Mouse (Mus musculus): ENCODE results near the gene Mcub.

Mcub gene

DNA sequence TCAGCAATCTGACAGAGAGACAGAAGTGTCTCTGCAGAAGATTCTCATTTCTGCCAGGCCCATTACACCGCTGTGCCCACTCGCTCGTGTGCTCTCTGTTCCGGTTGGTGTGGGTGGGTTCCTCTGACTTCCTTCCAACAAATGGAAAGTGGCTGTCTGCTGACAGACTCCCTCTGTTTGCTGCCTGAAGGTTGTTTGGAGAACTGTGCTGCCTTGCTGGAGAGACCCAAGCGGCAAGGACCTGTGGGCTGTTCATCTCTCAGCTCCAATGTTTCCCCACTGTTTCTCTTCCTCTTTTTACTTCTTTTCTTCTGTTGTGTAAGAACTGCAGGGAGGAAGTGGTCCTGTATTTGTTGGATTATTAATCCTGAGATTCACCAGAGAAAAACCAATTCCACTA lies 21.6 kb downstream of the Mcub start:
- no peak for DNase-seq

DNA sequence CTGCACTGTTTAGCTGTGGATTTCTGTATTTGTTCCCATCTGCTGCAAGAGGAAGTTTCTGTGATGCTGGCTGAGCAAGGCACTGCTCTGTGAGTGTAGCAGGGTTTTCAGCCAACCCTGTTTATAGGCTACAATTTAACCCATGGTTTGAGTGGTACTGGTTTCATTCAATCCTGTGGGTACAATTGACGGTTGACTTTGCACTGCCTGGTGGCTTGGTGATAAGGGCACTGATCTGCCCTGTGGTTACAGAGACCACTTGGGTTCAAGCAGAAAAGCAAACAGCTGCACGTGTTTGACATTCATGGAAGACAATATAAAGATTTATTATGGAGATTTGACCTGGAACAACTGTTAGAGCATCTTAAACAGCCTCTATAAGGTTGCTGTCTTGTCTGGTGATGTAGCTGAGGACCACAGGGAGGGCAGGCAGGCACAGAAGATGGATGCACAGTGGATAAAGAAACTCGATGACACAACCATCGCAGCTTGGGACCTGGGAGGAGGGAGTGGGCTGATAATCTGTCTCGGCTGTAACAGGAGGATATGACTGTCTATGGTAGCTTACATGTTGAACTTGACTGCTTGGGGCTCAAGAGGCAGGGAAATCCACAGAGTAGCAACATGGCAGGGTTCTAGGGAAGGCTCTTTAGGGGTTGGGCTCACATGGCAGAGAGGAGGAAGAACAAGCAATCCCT lies 23.6 kb downstream of the Mcub start:
- DNase-seq, result no peak

DNA sequence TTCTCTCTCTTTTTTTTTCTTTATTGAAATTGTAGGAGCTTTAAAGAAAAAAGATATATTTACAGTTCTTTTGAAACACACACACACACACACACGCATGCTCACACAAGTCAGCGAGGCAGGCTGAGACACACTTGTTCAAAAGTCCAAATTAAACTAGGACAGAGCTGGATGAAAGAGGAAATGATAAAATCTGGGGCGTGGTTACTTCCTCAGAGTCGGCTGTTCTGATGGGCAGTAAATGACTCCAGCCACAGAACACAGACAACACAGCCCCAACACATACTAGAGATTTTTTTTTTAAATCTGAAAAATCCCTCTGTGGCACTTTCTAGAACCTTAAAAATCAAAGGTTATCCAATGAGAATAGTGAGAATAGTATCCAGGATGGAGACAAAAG lies 26.2 kb downstream of the Mcub start:
- DNase-seq, result no peak

DNA sequence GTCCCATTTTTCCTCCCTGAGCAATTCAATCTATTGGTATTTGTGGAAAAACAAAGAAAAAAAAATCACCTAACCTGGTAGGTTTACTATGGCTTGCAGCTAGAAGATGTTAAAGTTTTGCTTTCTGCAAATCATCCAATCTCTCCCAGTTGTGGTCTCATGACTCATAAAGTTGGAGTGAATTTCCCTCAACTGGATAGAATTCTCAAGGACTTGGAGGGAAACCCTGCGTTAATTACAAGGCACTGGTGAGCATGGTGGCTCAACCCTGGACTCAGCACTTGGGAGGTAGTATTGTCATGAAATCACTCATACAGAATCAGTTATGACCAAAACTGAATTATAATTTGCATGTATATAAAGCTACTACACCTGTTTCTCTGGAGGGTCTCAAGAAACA lies 28.7 kb downstream of the Mcub start:
- no peak for DNase-seq

DNA sequence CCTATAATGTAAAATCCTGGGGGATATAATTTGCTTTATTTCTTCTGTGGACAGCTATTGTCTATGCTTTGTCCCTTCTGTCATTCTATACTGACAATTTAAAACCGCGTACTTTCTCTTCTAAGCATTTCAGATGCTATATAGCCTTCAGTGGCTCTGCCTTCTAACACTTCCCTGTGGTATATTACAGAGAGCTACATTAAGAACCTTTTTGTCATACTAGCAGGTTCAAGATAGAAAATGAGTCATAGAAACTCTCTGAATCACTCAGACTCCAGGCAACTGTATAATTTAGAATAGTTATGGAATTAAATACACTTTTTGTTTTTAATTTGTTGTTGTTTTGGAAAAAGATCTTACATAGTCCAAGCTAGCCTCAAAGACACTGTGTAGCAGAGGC lies 29.2 kb downstream of the Mcub start:
- no peak for DNase-seq

DNA sequence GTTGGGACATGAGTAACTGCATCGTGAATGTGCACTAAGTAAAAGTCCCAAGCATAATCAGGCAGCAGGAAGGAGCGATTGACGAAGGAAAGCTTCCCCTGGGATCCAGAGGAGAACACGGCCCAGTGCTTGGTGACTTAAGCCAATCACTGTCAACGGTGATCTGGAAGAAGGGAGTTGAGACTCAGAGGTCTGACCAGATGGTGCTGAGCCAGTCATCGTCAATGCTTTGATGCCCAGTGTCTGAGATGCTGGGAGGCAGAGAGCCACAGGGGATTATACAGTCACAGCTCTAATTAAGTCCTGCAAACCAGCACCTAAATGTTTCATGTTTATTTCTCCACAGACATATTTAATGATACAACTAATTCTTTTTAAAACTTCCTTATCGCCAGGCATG lies 30.9 kb downstream of the Mcub start:
- DNase-seq, result no peak

DNA sequence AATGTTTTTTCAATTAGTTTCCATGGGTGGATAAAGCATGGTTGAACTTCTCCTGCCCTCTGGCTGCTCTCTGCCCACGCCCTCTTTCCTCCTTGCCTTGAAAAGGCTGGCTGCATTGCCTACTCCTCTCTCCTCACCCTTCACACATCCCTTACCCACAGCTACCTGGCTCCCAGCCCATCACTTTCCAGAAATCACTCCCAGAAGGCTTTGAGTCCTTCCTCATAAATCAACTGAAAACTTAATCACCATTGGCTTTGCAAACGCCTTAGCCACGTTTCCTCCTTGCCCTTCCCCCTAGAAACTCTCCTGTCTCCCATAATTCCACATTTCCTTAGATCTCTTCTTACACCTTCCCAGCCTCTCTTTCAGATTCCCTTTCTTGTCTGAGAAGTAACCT lies 32.2 kb downstream of the Mcub start:
- no peak for DNase-seq

DNA sequence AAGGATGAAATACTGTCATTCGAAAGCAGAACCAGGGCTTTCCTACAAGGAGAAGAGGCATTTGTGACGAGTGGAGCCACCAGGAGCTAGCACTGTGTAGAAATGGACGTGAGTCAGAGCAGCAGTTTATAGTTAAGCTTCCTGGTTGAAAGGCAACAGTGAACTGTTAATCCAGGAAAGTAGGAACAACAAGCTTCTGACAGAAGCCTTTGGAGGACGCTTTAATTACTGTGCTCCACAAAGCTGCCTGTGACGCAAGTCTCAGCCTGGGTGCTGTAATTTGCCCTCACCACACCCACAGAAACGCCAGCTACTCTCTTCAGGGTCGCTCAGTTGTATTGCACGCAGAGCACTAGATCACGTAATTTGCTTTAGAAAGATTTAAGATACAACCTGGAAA lies 33.4 kb downstream of the Mcub start:
- DNase-seq, result no peak

DNA sequence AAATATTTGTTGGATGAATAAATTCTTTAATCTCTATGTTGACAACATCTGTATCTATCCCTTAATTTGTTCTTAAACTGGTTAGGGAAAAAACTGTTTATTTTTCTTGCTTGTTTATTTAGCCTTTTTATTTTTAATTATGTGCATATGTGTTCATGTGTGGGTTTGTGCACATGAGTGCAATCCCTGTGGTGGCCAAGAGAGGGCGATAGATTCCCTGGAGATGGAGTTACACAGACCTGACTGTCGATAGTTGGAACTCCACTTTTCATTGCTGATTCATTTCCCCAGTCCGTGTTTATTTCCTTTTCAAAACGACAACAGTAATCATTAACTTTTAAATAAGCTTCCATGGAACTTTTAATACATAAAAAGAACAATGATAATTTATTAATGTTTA lies 37.6 kb downstream of the Mcub start:
- DNase-seq, result no peak

DNA sequence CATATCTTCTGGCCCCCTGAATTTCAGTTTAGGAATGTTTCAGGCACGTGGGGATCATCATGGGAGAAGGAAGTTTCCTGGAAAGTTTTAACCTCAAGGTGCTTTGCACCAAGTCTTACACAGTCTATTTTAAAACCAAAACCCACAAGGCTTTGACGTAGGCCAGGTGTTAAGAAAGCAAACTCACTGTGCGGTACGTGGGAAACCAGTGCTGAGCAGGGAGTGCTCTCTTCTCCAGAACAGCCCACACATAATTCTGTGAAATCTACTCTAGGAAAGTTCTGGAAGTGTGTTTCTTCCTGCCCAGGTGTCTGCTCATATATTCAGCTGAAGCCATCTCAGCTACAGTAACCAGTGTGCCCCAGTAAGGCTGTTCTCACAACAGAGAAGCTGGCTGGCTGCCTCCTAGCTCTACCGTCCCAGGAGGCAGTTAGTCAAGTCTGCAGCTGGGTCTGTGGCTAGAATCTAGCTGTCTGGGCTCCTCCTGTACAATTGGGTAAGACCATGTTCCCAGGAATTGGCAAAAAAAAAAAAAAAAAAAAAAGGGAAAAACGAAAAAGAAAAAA lies 39.7 kb downstream of the Mcub start:
- DNase-seq, result no peak

DNA sequence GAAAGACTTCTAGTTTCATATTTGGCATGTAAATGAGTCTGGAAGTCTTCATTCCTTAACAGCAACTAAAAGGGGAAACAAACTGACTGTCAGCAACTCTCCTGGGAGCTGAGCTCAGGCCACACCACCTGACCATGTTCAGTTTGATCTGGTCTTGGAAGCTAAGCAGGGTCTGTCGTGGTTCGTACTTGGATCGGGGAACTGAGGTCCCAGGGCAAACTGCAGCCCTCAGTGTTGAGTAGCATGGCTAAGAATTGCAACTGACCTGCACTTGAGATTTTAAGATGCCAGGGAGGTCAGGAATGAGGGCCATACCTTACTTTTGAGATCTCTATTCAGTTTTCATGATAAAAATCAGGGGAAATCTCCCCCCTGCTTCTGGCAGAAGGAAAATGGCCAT lies 44.1 kb downstream of the Mcub start:
- DNase-seq, result no peak

DNA sequence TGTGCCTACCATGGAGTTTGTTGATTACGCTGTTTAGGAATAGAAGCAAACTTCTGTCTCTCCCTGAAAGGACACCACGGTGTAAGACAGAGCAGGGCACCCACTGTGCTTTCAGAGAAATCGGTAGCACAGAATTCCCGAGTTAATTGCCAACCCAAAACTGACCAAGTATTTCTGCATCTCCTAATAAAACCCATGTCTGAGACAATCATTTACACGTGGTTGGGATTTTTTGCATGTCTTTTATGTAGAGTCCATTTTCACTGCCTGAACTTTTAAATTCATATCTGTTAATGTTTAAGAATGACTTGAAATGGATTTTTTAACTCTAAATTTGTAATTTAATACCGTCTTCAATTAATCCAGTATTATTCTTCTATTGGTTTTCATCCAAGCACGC lies 46.4 kb downstream of the Mcub start:
- no peak for DNase-seq

DNA sequence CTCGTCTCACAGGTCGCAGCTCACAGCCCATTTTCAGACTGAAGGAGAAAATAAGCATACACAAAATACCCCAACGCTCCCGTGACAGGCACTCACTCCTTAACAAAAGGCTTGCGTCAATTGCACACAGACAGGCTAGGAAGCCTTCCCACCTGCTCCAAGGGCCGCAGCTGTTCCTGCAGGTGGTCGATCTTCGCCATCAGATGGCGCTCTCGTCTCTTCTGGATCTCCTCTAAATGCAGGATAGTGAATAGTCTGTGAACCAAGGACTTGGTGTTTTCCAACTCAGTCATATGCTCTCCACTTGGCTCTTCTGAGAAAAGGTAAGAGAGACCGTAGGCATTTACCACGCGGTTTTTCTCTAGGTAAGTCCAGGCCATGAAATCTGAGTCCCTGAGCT lies 51.6 kb downstream of the Mcub start:
- DNase-seq, result peak; percentile 42 to 55

DNA sequence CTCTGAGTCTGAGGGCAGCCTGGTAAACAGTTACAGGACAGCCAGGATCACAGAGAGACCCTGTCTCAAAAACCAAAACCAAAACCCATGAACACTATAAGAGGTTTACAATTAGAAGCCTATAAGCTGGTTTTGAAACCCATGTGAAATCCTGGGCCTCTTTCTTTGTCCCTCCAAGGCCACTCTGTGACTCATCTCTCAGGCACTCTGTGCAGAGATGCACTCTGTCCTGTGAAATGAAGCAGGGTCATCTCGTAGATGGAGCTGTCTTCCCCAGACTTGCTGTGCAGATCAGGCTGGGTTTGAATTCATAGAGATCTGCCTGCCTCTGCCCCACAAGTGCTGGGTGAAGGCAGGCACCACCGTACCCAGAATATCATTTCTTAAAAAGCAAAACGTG lies 52.6 kb downstream of the Mcub start:
- no peak for DNase-seq

DNA sequence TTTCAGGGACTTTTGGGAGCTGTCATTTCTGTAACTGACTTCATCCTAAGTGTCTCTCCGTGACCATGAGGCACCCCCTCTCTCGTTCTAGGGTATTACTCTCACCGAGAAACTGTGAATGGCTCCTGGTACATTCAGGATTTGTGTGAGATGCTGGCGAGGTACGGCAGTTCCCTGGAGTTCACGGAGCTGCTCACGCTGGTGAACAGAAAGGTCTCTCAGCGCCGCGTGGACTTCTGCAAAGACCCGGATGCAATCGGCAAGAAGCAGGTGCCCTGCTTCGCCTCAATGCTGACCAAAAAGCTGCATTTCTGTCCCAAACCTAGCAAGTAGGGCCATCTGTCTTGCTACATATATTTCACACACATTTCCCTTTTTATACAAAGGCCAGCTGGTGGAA lies 56.8 kb downstream of the Mcub start:
- DNase-seq, result no peak

DNA sequence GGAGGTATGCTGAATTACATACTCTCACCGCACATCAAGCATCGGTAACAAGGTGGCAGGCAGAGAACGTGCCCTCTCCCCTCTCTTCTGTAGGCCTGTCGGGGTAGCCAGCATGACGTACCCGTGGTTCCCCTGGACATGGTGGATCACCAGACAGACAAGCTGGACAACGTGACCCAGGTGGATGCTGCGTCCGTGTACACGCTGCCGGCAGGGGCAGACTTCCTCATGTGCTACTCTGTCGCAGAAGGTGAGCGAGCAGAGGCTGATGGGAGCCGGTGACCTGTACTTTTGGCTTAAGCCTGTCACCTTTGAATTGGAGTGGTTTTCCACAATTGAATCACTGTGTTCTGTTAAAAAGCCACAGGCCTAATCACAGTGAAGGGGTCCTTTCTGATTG lies 58.0 kb downstream of the Mcub start:
- DNase-seq, result no peak

DNA sequence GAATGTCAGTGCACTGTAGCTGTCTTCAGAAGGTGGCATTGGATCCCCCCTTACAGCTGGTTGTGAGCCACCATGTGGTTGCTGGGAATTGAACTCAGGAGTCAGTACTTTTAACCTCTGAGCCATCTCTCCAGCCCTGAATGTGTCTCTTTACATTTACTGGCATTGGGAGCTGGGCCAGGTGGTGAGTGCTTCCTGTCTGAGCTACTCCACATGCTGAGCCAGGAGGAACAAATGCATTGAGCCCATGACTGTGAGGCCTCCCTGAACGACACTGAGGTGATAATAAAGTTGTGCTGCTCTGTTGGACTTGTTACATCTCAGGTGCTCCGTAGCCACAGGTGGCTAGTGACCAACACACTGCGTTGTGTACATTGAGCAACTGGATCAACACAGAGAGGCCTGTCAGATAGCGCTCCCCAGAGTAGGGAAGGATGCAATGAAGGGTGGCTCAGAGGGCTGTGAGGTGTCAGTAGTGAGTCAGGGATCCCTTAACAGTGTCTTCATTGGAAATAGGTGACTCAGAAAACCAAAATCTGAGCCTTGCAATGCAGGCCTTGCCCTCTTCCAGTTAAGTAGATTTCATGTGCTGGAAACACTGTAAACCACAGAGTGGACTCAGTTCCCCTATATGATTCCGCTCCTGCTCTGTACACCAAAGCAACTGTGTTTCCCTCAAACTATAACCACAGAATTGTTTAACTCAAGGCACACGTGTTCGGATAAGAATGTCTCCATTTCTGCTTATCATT lies 65.4 kb downstream of the Mcub start:
- no peak for DNase-seq

DNA sequence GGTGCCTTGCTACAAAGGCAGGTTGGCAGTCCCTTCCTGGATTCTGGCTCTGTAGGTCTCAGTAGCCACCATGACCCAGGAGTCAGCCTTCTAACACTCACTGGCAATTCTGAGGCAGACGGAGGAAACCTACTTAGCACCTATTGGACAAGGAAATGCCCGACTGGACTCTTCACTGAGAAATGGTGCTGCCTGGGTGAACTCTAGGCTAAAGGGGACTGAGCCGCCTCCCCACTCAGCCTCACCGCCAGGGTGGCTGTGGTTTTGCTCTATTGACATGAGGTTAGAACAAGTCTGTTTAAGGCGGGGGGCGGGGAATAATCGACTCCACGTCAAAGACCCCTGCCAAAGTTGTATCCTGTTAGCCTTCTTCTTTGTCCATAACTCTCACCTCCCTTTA lies 66.1 kb downstream of the Mcub start:
- DNase-seq, result no peak

DNA sequence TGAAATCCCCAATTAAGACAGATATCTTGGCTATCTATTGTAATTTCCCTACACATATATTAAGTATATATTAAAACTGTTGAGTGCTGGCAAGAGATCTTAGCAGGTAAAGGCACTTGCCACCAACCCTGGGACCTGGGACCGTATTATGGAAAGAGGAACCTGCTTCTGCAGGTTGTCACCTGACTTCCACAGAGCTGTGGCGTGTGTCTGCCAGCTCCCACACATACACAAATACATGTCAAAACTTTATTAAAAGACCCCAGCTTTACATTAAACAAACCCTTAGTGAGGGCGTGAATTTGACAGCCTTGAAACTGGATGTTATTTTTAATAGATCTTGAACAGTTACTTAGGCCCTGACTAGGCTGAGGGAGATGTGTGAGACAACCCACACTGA lies 66.6 kb downstream of the Mcub start:
- DNase-seq, result no peak

DNA sequence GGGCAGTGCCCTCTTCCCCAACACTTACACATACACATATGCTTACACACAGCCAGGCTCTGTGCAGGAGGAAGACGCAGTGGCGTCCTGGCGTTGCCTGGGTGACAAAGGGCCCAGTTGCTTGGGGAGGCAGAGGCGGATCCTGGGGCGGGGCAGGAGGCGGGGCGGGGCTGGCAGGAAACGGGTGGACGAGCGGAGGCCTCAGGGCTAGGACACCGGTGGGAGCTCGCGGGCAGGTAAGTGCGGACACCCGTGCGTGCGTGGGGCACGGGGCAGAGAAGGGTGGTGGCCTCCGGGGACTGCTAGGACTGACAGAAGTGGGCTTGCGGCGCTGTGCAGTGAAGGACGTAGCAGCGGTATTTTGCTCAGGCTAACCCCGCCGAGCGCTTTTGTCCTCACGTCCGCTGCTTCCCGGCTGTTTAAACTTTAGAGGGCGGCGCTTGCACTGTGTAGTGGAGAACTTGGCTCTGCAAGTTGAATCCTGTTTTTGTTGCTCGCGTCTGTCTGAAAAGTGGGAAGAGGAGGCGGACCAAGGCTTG lies 68.7 kb downstream of the Mcub start, which contains the start of gene Casp6:
TSS of gene Casp6 (plus strand) at position 155 of the 539 bp plus-strand sequence.
- DNase-seq, result peak; percentile 50

DNA sequence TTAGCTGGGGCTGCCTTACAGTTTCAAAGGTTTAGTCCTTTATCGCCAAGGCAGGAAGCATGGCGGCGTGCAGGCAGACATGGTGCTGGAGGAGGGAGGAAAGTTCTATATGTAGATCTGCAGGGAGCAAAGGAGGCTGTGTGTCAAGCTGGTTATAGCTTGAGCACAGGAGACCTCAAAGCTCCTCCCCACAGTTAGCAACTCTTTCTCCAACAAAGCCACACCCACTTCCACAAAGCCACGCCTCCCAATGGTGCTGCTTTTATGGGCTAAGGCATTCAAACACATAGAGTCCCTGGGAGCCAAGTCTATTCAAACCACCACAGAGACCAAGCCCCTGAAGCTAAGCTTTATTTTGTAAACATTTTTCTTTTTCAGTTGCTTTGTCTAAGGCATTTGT lies 71.1 kb downstream of the Mcub start:
- DNase-seq, result no peak

DNA sequence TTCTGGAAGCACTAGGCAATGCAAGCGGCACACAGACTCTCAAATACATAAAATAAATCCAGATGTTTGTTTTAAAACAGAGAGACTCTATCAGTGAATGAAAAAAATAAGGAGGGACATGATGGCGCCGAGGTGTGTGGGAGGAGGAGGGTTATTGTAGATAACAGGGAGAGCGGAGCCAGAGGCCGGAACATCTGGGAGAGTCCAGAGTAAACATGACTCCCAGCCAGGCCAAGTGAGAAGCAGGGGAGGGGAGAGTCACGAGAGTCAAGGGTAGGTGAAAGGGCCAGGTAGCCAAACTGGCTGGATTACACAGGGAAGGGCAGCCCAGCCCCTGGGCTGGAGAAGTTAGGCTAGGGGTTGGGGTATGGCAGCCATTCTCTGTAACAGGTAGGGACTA lies 73.4 kb downstream of the Mcub start:
- DNase-seq, result no peak

DNA sequence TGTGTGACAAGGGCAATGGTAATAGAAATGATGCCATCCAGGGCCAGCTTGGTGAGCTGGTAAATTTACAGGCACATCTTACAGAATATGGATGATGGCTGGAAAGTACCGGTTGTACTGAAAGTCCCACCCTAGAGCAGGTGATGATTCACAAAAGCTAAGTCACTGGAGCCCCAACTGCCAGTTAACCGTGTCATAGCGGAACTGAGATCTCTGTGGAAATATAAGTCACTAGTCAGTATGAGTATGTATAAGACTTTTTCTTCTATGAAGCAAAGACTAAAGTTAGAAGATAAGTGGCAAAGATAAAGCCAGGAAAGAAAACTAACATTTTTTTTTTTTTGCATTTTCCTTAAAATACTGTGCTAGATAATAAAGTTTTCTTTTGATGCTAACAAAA lies 76.9 kb downstream of the Mcub start:
- DNase-seq, result no peak

DNA sequence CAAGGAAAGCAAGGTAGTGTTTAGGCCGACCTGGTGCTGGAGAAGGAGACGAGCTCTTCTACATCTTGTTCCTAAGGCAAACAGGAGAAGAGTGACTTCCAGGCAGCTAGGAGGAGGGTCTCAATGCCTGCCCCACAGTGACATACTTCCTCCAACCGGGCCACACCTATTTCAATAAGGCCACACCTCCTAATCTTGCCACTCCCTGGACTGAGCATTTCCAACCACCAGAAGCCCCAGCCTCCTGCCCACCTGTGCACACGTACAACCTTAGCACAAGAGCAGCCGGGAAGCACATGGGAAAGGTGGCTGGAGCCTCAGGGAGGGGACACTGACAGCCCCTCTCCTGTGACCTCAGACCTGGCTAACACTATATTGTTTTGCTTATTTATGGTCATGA lies 78.0 kb downstream of the Mcub start:
- DNase-seq, result no peak
